Mouse (Mus musculus): ENCODE results near the gene Olfr488.
"Not testable (repeated sequence)": the region's sequence is repeated elsewhere in the genome, so short reads cannot be mapped to it uniquely, and the experiment has no call there.

The Olfr488 gene

DNA sequence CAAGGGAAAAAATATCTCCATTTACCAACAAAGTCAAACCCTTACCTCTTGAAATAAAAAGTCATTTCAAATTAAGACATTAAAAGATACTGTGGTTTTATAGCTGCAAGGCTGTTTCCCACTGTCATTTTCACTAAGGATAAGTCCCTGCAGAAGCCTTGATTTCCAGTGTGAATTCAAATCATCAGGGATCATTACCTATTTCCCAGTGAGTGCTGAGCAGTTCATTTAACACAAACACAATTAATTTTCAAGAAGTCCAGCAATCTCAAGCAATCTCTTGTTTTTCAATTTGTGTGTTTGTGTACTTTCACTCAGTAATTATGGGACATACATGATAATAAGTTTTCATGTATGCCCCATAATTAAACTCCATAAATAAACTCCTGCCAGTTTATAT lies at the start of gene Olfr488:
Olfr488 (minus strand) TSS at position 101 of the 400 bp plus-strand sequence.
- no peak for DNase-seq (ENCODE audit: low spot score in 2 of 2)

DNA sequence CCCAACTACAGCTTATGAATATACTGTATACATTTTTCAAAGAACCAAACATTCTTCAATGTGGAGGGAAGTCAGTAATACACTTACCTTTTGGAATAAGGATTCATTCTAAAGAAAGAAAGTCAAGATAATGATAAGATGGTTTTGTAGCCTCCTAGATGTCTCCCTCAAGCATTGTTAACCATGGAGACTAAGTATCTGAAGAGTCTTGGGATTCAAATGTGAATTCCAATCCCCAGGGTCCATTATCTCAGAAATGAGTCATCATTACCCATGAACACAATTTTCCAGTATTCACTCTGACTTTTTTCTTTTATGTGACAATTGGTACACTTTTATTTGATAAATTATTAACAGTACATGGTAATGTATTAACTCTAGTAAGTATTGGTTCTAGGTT lies 30.7 kb upstream of the Olfr488 start, which contains the start of gene Olfr490:
Olfr490 (minus strand) TSS at position 101 of the 400 bp plus-strand sequence.
- DNase-seq (ENCODE audit: low spot score in 2 of 2), result no peak

DNA sequence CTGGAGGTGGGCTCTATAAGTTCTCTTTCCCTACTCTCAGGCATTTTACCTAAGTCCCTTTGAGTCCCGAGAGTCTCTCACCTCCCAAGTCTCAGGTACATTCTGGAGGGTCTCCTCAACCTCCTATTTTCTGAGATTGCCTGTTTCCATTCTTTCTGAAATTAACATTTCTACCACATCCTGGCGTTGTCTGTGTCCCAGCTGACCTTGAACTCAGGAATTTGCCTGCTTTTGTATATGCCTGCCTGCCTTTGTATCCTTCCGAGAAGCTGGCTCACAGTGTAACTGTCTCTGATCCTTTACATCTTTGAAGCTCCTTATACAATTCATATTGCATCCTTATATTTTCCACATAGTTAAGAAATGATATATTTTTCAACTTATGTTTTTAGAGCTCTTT lies 24.6 kb downstream of the Olfr488 start:
- no peak for DNase-seq (ENCODE audit: low spot score in 2 of 2)

DNA sequence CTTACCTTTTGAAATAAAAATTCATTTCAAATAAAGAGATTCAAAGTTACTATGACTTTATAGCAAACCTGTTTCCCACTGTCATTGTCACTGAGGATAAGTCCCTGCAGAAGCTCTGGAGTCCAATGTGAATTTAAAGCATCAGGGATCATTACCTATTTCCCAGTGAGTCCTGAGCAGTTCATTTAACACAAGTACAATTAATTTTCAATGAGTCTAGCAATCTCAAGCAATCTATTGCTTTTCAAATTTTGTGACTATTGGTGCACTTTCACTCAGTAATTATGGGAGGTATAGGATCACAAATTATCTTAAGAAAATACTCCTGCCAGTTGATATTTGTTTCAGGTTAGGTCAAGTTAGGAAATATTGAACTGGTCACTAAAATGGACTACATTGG lies 43.6 kb downstream of the Olfr488 start, which contains the start of gene Olfr487:
Olfr487 (minus strand) TSS at position 101 of the 400 bp plus-strand sequence.
- not testable (repeated sequence) for DNase-seq (ENCODE audit: low spot score in 2 of 2)
